Mouse (Mus musculus) lung, postnatal 25 days (tissue): ENCODE measurements around the gene Kcna3.

Experiments used
- DNase-seq: peaks from one replicate; pipeline ENCODE4 v3.0.0; 2022; ENCODE audit warnings: low spot score

Gene Kcna3

DNA sequence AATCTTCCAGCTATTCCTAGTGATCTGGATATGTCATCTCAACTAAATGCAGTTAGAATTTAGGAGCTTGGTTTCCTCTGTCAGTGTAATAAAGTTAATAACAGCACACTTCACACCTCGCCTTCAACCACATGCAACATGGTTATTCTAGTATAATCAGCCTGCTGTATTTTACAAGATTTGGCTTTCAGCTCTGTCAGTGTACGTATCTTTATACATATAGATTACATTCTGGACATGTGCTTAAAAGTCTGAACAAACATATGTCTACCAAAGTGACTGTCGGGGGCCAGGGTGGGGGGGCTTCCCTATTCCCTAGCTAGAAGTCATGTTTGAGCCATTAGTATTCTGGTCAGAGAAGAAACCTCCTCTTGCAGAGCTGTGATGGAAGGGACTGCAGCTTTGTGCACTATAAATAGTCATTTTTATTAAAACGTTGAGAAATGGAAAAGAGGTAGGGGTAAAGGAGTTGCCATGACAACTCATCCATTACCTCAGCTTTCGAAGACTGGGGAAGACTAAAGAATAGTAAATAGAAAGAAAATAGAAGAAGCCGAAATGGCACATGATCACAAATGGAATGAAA, 29.6 kb downstream of the Kcna3 start:
- DNase-seq, result no peak

DNA sequence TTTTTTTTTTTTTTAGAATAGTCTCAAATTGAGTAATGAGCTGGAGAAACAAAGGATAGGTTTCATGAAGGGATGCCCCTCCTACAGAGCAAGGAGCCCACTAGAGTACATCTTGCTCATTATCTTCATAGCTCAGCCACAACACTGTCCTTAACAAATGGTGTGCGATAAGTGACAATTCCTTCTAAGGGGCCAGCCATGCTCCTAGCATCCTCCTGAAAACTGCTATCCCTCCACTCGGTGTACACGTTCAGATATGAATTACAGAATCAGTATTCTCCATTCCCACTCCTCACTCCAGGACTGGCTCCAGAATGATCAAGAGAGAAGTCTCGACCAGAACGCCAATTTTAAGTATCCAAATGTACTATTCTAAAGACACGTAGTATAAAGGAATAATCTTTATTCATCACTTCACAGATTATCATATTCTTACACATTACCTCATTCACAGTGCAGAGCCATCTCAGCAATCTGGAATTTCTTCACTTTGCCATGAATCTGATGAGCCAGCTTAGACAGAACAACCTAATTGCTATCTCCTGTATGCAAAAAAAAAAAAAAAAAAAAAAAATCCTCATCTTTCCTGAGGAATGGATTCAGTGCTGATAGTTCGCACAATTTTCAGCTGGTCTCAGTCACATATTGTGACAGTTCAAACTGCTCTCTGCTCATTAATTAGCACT, 30.3 kb downstream of the Kcna3 start:
- no peak for DNase-seq

DNA sequence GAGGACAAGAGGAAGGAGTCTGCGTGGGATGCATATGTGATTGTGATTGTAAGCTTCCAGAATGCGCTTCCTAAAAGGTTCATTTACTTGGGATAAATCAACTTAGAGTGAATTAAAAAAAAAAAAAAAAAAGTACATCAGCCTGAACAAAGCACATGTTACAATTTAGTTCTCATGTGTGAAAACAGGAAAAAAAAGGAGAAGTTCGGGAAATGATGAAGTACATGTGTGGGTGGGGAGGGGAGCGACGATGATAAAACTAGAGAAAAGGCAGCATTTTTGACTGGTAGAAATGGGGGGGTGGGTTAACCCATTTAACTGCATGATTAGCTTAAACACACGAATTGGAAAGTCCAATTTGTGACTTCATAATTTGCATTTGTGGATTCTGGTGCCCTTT, 31.3 kb downstream of the Kcna3 start:
- DNase-seq, result no peak

DNA sequence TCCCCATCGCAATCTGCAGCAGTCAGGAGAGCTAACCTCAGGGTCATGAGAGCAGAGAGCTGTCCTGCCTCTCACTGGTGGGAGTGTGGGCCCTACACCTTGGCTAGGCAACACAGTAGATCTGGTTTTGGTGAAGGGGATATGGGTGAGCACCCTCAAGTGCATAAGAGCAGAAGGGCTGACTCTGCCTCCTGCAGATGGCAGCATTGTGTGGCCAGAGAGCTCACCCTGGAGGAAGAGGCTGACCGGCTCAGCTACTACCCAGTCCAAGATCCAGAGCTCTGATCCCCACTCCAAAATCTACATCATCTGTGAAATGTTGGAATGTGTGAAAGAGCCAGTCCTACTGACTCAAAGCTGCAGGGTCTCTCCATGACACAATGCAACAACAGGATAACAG, 37.9 kb downstream of the Kcna3 start:
- DNase-seq, result no peak

DNA sequence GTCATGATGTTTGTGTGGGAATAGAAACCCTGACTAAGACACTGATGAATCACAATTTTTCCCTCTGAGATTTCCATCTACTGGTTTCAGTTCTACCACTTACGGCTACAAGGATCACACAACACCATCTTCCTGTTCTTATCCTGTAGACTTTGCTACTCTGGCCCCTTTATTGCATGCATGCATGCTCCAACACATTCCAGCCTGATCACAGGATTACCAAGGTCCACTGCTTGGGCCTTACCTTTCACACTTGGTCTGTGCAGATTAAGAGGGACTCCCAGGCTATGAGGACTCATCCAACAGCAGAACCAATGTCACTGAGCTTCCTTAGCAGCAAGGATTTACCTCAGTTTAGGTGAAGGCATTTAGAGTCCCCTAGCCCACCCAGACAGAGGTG, 39.7 kb downstream of the Kcna3 start:
- DNase-seq, result no peak

DNA sequence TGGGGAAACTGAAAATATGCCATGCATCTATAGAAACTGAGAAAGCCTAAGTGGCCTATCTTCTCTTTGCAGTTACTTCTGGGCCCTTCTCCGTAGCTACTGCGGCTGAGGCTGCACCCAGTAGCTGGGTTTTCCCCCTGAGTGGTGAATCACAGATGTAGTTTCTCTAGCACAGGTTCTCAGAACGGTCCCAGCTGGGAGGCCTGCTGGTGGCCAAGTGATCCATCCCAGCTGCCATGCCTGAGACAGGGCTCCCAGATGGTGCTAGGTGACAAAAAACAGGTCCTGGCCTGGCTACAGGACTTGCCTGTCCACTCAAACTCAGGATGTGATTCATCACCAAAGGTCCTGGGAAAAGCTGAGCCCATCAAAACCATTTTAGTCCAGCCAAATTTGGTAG, 40.7 kb downstream of the Kcna3 start:
- peak; percentile 70 for DNase-seq

DNA sequence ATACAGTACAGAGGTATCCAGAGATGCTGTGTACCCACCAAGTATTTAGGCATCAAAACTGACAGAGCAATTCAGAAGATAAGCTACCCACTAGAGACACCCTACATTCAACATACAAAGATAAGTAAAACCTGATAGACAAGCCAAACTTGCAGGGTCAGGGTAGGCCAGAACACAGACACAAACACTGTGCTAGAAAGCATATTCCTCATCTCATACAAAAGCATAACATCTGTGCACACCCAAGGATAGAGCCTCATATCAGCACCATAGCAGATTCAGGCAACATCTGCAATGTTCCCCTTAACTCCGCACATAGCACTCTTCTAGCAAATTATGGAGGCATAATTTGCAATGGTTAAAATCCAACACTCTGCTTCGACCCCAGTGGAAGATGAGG, 41.1 kb downstream of the Kcna3 start:
- DNase-seq, result no peak

DNA sequence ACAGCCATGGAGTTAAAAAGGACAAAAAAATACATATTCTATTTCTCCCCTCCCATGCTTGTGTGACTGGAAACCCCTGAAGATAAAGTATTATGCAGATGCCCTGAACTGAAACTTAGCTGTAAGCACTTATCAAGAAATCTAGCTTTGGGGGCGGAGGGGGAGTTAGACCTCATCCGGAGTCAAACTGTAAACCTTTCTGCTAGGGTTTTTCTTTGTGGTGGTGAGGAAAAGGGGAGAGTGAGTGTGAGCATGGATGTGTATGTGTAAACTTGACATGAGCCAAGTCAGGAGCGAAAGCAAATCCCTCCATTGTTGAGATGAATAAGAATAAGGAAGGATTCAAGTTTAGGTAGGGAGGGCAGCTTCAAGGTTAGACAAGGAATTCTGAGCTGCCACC, 44.8 kb downstream of the Kcna3 start:
- no peak for DNase-seq

DNA sequence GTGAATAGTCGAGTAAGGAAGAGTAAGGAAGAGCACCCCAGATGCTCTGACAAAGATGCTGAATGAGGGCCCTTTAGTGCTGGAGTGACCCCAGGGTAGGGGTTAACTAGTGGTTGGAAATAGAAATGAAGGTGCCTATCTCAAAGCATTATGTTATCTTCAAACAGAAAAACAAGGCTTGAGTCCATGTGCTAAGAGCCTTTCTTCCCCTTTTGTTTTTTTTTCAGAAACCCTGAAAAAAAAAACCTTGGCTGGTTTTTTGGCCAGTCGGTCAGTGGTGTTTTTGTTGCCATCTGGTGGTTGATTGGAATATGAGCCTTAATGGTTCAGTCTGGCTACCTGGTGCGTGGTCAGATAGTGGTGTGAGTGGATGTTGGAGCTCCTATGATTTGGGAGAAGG, 45.3 kb downstream of the Kcna3 start:
- peak; percentile 32 for DNase-seq

DNA sequence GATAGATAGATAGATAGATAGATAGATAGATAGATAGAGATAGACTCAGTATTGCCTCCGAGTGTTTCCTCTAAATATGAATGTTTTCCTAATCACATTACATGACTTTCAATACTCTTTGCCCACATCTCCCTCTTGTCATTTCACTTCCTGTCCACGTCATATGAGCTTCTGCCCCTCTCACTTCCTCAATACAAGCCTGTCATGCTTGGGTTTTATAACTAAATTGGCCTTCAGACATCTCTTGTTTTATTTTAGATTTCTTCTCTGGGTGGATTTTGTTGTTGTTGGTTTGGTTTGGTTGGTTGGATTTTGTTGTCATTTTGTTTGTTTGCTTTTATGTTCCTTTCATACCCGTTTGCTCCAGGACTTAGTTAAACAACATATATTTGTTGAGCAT, 48.6 kb downstream of the Kcna3 start:
- no peak for DNase-seq

DNA sequence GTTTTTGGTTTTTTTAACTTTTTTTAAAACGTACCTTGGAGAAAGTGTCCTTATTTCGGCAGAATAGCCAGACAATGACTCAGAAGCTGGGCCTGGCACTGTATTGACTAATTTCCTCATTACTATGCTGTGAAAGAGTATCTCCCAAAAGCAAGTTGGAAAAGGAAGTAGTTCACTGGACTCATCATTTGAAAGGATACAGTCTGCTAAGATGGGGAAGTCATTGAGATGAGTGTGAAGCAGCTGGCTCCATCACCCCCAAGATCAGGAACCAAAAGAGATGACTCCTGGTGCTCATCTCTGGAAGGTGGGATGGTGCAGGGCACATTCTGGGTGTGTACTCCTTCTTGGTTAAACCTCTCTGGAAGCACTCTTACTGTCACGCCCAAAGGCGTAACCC, 51.4 kb downstream of the Kcna3 start:
- no peak for DNase-seq
